Mouse (Mus musculus) thymus, adult 2 months (tissue): ENCODE measurements around the gene Mafg.

Experiments used
- CTCF ChIP-seq: fragments of 200-500 bp; IDR thresholded peaks from 2 replicates; pipeline ENCODE4 v1.5.1; 2012; ENCODE audit warnings: mild to moderate bottlenecking, control low read depth, low read length, moderate library complexity, borderline replicate concordance; ENCODE audit not compliant: control insufficient read depth, poor library complexity, insufficient read depth; ENCODE audit errors: extremely low read depth
- POLR2A ChIP-seq: fragments of 200-500 bp; IDR thresholded peaks from 2 replicates; pipeline ENCODE4 v1.6.1; 2012; ENCODE audit warnings: mild to moderate bottlenecking, low read length, control low read depth, moderate library complexity; ENCODE audit not compliant: control insufficient read depth, poor library complexity, insufficient read depth; ENCODE audit errors: extremely low read depth

DNA sequence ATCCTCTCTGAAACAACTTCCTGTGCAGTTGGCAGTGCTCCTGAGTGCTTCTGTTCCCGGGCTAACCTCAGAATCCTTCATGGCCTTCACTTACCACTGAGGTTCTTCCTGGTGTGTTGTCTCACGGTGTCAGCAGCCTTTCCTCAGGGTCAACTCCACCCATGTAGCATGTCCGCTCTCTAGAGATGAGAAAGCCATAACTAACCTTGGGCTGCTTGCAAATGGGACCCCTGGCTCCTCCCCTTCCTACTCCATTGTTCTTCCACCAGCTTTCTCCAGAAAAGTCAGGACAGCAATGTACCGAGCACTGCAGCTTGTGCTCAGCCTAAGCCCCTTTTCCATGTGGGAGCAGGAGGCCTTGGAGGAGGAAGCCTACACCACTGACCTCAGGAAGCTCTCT is 26.6 kb downstream of the Mafg start:
- TF ChIP-seq POLR2A: no peak
- TF ChIP-seq CTCF: no peak
